Mouse (Mus musculus) urinary bladder, postnatal 25 days (tissue): ENCODE results near the gene Snrnp35.
"Not testable (repeated sequence)": the region's sequence is repeated elsewhere in the genome, so short reads cannot be mapped to it uniquely, and the experiment has no call there.

ENCODE experiments used
- DNase-seq: peaks from one replicate; pipeline ENCODE4 v3.0.0; 2022; ENCODE audit warnings: low spot score

The Snrnp35 gene

GRCm38 (mm10) chr5:124482966-124483654, at the start of gene Snrnp35:
Snrnp35 (plus strand) TSS chr5:124483134.
- DNase-seq = peak; percentile 94

- no peak for DNase-seq
These were observed 44.7 kb upstream of the Snrnp35 start for GRCm38 (mm10) chr5:124438229-124438628.

GRCm38 (mm10) chr5:124438746-124439145, 44.2 kb upstream of the Snrnp35 start:
- DNase-seq = no peak

- peak; percentile 88 for DNase-seq
These were observed 43.4 kb upstream of the Snrnp35 start, which contains the start of gene Kmt5a for GRCm38 (mm10) chr5:124439447-124440093. Kmt5a (plus strand) TSS chr5:124439930.

DNA sequence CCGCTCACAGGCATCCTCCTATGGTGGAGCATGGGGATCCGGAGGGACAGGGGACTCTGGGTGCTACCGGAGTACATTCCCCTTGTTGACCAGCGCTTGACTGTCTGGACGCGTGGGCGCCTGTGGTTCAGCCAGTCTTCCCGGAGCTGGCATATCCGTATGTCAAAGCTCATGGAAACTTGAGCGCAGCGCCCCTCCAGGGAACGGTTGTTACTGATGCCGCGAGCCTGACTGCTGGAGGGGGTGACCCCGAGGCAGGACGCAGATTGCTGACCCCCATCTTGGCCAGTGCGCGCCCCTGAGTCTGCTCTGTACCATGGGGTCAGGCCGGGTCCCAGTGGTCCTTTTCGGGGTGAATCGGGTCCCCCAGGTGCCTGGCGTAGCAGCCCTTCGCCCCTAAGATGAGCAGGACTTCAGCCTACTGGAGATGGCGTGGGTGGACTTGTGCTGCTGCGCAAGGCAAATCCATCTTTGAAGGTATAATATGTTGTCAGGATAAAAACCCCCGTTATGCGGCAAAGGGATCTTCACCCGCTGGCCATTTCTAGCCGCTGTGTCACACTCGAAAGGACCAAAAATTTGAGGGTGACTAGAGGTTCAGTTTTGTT, 42.7 kb upstream of the Snrnp35 start:
- peak; percentile 40 for DNase-seq

GRCm38 (mm10) chr5:124442628-124443027, 40.3 kb upstream of the Snrnp35 start:
- DNase-seq = no peak

DNA sequence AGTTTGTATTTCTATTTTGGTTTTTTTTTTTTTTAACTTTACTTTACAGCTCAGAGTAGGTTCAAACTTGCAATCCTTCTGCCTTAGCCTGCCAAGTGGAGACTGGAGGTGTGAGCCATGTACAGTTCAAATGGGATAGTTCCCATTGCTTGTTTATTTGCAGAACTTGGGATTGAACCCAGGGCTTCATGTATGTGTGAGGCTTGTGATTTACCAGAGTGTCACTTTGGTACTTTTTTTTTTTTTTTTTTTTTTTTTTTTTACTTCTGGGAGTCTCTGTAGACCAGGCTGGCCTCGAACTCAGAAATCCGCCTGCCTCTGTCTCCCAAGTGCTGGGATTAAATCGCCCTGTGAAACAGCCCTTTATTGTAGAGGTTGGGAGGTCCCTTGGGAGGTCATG, 38.7 kb upstream of the Snrnp35 start:
- DNase-seq = no peak

DNA sequence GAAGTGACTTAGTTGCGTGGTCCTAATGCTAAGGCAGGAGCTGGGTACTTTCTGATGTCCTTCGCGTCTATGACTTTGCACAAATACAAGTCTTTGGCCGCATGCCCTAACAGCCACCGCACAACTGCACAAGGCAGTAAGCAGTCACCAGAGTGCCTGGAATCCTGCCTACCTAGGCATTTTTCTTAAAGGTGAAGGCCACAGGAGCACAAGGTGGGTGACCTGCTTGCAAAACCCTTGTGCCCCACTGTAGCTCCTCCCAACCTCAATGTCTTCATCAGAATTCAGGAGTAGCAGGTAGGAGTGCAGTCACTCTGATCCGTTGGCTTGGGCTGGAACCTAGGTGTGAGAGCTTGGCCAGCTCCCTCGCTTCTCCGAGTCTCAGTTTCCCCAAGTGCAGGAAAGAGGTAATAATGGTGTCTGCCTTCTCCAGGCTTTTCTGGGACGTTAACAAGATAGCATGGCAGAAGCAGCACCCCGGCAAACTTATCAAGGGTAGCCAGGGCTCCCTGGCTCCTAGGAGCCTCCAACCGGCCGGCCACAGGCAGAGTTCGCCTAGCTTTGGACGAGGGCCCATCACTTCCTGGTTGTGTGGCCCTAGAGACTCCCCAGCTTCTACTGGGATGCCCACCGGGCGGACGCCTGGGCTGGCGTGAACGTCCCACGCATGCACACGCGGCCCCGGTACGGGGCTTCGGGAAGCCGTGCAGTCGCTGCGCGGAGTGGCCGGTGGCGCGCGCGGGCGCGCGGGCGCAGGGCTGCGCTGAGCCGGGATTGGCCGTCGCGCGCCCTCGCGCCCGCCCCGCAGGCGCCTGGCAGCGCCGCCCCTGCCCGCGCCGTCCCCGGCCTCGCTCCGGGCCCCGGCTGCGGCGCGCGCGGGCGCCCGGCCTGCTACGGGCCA, 38.0 kb upstream of the Snrnp35 start:
- peak; percentile 68 for DNase-seq

DNA sequence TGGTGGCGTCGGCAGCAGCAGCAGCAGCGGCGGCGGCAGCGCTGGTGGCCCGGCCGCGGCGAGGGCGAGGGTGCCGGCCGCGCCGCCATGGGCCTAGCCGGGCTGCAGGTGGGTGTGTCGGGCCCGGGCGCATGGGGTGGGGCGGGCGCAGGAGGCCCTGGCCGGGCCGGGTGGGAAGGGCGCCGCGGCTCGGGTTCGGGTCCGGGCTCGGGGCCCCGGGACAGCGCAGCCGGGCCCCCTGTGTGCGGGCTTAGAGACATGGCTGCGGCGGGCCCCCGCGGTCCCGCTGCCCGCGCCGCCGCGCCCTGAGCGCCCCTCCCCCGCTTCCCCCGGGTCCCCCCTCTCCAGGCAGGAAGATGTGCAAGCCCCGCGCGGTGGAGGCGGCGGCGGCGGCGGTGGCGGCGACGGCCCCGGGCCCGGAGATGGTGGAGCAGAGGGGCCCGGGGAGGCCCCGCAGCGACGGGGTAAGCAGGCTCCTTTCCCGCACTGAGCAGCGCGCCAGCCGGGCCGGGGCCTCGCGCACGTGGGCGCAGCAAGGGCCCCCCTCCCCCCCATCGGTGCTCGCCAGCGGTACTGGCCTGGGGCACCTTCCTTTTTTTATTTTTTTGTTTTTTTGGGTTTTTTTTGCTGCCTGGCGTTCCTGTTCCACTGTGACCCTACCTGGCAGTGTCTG, 37.2 kb upstream of the Snrnp35 start:
- peak; percentile 44 for DNase-seq

DNA sequence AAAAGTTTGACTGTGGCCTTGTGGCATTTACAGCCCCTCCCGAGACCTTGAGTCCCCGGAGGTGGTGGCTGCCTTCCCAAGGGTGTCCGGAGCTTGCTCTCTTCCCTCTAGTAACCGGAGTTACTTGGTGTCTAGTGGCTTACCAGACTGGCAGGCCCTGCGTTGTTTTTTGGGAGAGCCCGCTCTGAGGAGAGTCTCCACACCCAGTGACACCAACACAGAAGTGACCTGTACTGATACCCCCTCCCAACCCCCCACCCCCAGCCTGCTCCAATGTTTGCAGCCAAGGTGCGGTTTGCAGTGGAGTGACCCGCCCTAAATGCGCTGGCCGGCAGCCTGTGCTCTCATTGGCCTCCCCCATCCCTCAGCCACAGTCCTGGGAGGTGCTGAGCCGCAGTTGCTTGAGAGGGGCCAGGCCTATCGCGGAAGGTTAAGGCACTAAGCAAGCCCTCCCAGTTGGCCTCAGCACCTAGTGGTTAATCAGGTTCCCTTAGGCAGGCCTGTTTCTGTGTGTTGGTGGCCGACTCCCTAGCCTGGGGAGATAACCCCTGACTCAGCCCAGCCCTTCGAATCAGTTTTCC, 36.5 kb upstream of the Snrnp35 start:
- peak; percentile 54 for DNase-seq

GRCm38 (mm10) chr5:124449494-124449893, 33.4 kb upstream of the Snrnp35 start:
- DNase-seq = no peak

GRCm38 (mm10) chr5:124450051-124450450, 32.9 kb upstream of the Snrnp35 start:
- DNase-seq = no peak

- no peak for DNase-seq
These were observed 32.1 kb upstream of the Snrnp35 start for GRCm38 (mm10) chr5:124450641-124451340.

- DNase-seq = no peak
These were observed 30.3 kb upstream of the Snrnp35 start for GRCm38 (mm10) chr5:124452494-124453228.

- no peak for DNase-seq
These were observed 29.4 kb upstream of the Snrnp35 start for GRCm38 (mm10) chr5:124453339-124454081.

DNA sequence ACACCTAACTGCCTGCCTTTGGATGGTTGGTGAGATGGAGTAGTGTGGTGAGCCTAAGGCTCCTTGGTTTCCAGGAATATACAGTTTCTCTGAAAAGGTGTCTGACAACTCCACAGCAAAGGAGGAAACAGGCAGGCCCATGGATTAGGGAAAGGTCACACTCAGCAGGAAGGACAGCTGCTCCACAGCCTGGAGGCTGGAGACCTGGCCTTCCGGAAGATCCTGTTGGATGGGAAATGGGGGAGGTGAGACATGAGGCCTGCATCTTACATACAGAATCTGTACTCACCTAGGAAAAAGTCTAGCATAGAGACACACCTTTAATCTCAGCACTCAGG, 28.9 kb upstream of the Snrnp35 start:
- DNase-seq = no peak

GRCm38 (mm10) chr5:124456762-124457161, 26.2 kb upstream of the Snrnp35 start:
- DNase-seq = no peak

DNA sequence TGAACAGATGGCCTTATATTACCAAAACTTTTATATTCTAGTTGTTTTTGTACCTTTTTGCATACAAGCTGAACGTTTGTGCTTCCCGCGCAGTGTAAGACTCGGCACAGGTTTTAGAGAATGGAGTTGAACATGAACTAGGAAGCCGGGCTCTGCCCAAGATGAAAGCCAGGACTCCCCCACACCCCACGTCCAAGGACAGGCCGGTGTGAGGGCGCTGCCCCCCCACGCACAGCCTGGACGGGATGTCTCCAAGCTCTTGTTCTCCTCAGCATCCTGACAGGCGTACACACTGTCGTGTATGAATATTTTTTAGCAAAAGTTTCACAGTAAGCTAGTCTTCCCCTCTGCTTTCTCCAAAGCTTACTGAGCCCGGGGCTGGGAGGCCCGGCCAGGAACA, 22.0 kb upstream of the Snrnp35 start:
- DNase-seq = not testable (repeated sequence)

- DNase-seq = no peak
These were observed 20.5 kb upstream of the Snrnp35 start for GRCm38 (mm10) chr5:124462297-124463025.
